Mouse (Mus musculus): ENCODE results near the gene Siva1. TPM values are rescaled to one million over a fixed set of nuclear protein-coding genes. Genes with fewer than 3 reads are reported as not detected.

Gene Siva1
- total and polyA plus RNA-seq, 3 experiments = 78.1 to 137 (median 135) TPM

GRCm38 (mm10) chr12:112631472-112631871 is 13.0 kb upstream of the Siva1 start:
- DNase-seq (ENCODE audit: extremely low read depth) = no peak
- H3K4me1 ChIP-seq (ENCODE audit: control insufficient read depth in 1 of 2, insufficient read depth in 2 of 2) = peaks cover 21 to 56% of the 10 kb centered on the region in 2 experiments
- TF ChIP-seq ZC3H11A (IDR thresholded peaks at IDR 0.05; ENCODE audit: low read depth, low read length) = no peak
- TF ChIP-seq KAT2A (IDR thresholded peaks at IDR 0.05; ENCODE audit: insufficient replicate concordance, low read length) = no peak
- no peak for TF ChIP-seq ETS1 (conservative IDR thresholded peaks at IDR 0.05; ENCODE audit: low read depth, low read length)
- TF ChIP-seq JUND (conservative IDR thresholded peaks at IDR 0.05; ENCODE audit: low read depth, low read length) = no peak
- TF ChIP-seq MXI1 (IDR thresholded peaks at IDR 0.05; ENCODE audit: low read depth, low read length) = no peak
- TF ChIP-seq ZNF384 (IDR thresholded peaks at IDR 0.05; ENCODE audit: low read depth, low read length) = no peak
- TF ChIP-seq POLR2A (IDR thresholded peaks at IDR 0.05; ENCODE audit: low read depth, low read length) = no peak
- no peak for TF ChIP-seq SIN3A (IDR thresholded peaks at IDR 0.05; ENCODE audit: low read length)
- no peak for TF ChIP-seq UBTF (IDR thresholded peaks at IDR 0.05; ENCODE audit: low read depth, low read length)
- TF ChIP-seq RCOR1 (conservative IDR thresholded peaks at IDR 0.05; ENCODE audit: low read depth, low read length) = no peak
- TF ChIP-seq MAX (IDR thresholded peaks at IDR 0.05; ENCODE audit: low read length) = no peak
- TF ChIP-seq TBP (conservative IDR thresholded peaks at IDR 0.05; ENCODE audit: low read depth, low read length) = no peak
- no peak for TF ChIP-seq MAZ (IDR thresholded peaks at IDR 0.05; ENCODE audit: low read depth, low read length)
- dilution Hi-C loops (cut with MboI; ENCODE audit: extremely low pct_ligation_motif_present, extremely low pct_unique_long_range_greater_than_20kb, low sequenced_read_pairs) = no loop called here
- no peaks in the 10 kb centered on the region for H3K79me2 ChIP-seq (replicated peaks; ENCODE audit: control insufficient read depth, extremely low read depth, insufficient read depth, poor library complexity, severe bottlenecking)
- peaks cover 0 to 41% of the 10 kb centered on the region in 2 experiments for H3K36me3 ChIP-seq (replicated peaks in 1 of 2; ENCODE audit: control insufficient read depth in 1 of 2, insufficient read depth in 1 of 2, low read length in 1 of 2)
- H3K27me3 ChIP-seq (replicated peaks) = no peaks in the 10 kb centered on the region
- H3K4me3 ChIP-seq (replicated peaks in 1 of 3; ENCODE audit: low read depth in 2 of 3, low read length in 2 of 3, poor library complexity in 1 of 3) = no peak overlapping the region
- in situ Hi-C loops (cut with MboI; ENCODE audit: low pct_ligation_motif_present, low pct_unique_long_range_greater_than_20kb, low sequenced_read_pairs) = no loop called here
- H3K9me3 ChIP-seq (replicated peaks; ENCODE audit: low read length) = no peaks in the 10 kb centered on the region
- no peak overlapping the region for H3K9ac ChIP-seq (ENCODE audit: insufficient read depth, low read depth)
- H3K4me2 ChIP-seq (ENCODE audit: insufficient read depth, low read depth, poor library complexity, severe bottlenecking) = no peak overlapping the region
- H3K27ac ChIP-seq (ENCODE audit: insufficient read depth, low read depth) = no peak overlapping the region

GRCm38 (mm10) chr12:112632084-112632777 is 12.2 kb upstream of the Siva1 start:
- Histone ChIP-seq H3K9me3 (replicated peaks; ENCODE audit: low read length) (no peaks in the 10 kb centered on the region), H3K27ac (ENCODE audit: insufficient read depth, low read depth) (no peak overlapping the region), H3K4me2 (ENCODE audit: insufficient read depth, low read depth, poor library complexity, severe bottlenecking) (no peak overlapping the region), H3K79me2 (replicated peaks; ENCODE audit: control insufficient read depth, extremely low read depth, insufficient read depth, poor library complexity, severe bottlenecking) (no peaks in the 10 kb centered on the region), H3K27me3 (replicated peaks) (no peaks in the 10 kb centered on the region), H3K4me1 (ENCODE audit: control insufficient read depth in 1 of 2, insufficient read depth in 2 of 2) (peaks cover 17 to 49% of the 10 kb centered on the region in 2 experiments), H3K9ac (ENCODE audit: insufficient read depth, low read depth) (no peak overlapping the region), H3K4me3 (replicated peaks in 1 of 3; ENCODE audit: low read depth in 2 of 3, low read length in 2 of 3, poor library complexity in 1 of 3) (no peak overlapping the region), H3K36me3 (replicated peaks in 1 of 2; ENCODE audit: control insufficient read depth in 1 of 2, insufficient read depth in 1 of 2, low read length in 1 of 2) (peaks cover 0 to 49% of the 10 kb centered on the region in 2 experiments)
- dilution Hi-C loops (cut with MboI; ENCODE audit: extremely low pct_ligation_motif_present, extremely low pct_unique_long_range_greater_than_20kb, low sequenced_read_pairs) (no loop called here), in situ Hi-C loops (cut with MboI; ENCODE audit: low pct_ligation_motif_present, low pct_unique_long_range_greater_than_20kb, low sequenced_read_pairs) (no loop called here)
- DNase-seq (ENCODE audit: extremely low read depth) = no peak
- TF ChIP-seq CHD2 (IDR thresholded peaks at IDR 0.05; ENCODE audit: low read length) = no peak
- TF ChIP-seq GABPA (IDR thresholded peaks at IDR 0.05; ENCODE audit: insufficient replicate concordance, low read depth, low read length) = no peak
- no peak for TF ChIP-seq TCF12 (IDR thresholded peaks at IDR 0.05; ENCODE audit: low read depth, low read length)
- no peak for TF ChIP-seq ELF1 (IDR thresholded peaks at IDR 0.05; ENCODE audit: low read depth, low read length)
